Mouse (Mus musculus): Measurements from ENCODE around the gene Capzb.

Gene Capzb

GRCm38 (mm10) chr4:139234261-139234660 lies 41.6 kb downstream of the Capzb start:
- DNase-seq (ENCODE audit: low spot score): no peak

GRCm38 (mm10) chr4:139235556-139235955 lies 42.9 kb downstream of the Capzb start:
- no peak for DNase-seq (ENCODE audit: low spot score)

GRCm38 (mm10) chr4:139238612-139239011 lies 45.9 kb downstream of the Capzb start:
- DNase-seq (ENCODE audit: low spot score): no peak

- no peak for DNase-seq (ENCODE audit: low spot score)
Measured at GRCm38 (mm10) chr4:139240334-139240733, 47.6 kb downstream of the Capzb start.

GRCm38 (mm10) chr4:139241678-139242606 lies 49.2 kb downstream of the Capzb start:
- DNase-seq (ENCODE audit: low spot score): no peak

- DNase-seq (ENCODE audit: low spot score): no peak
Measured at GRCm38 (mm10) chr4:139242607-139242955, 49.9 kb downstream of the Capzb start.

- no peak for DNase-seq (ENCODE audit: low spot score)
Measured at GRCm38 (mm10) chr4:139244176-139244575, 51.5 kb downstream of the Capzb start.

- no peak for DNase-seq (ENCODE audit: low spot score)
Measured at GRCm38 (mm10) chr4:139244766-139245165, 52.1 kb downstream of the Capzb start.

GRCm38 (mm10) chr4:139245534-139245933 lies 52.8 kb downstream of the Capzb start:
- DNase-seq (ENCODE audit: low spot score): no peak

- no peak for DNase-seq (ENCODE audit: low spot score)
Measured at GRCm38 (mm10) chr4:139246130-139246877, 53.6 kb downstream of the Capzb start.

GRCm38 (mm10) chr4:139247966-139248365 lies 55.3 kb downstream of the Capzb start:
- DNase-seq (ENCODE audit: low spot score): no peak

- DNase-seq (ENCODE audit: low spot score): no peak
Measured at GRCm38 (mm10) chr4:139248736-139249135, 56.0 kb downstream of the Capzb start.

GRCm38 (mm10) chr4:139250043-139250442 lies 57.3 kb downstream of the Capzb start:
- DNase-seq (ENCODE audit: low spot score): no peak

- DNase-seq (ENCODE audit: low spot score): no peak
Measured at GRCm38 (mm10) chr4:139250886-139251285, 58.2 kb downstream of the Capzb start.

- DNase-seq (ENCODE audit: low spot score): peak; percentile 50
Measured at GRCm38 (mm10) chr4:139252051-139252760, 59.5 kb downstream of the Capzb start.

- DNase-seq (ENCODE audit: low spot score): no peak
Measured at GRCm38 (mm10) chr4:139253206-139253605, 60.5 kb downstream of the Capzb start.

GRCm38 (mm10) chr4:139256146-139256545 lies 63.4 kb downstream of the Capzb start:
- DNase-seq (ENCODE audit: low spot score): no peak

- DNase-seq (ENCODE audit: low spot score): no peak
Measured at GRCm38 (mm10) chr4:139256708-139257107, 64.0 kb downstream of the Capzb start.

GRCm38 (mm10) chr4:139258621-139259301 lies 66.1 kb downstream of the Capzb start:
- DNase-seq (ENCODE audit: low spot score): peak; percentile 16

GRCm38 (mm10) chr4:139259302-139259871 lies 66.7 kb downstream of the Capzb start:
- DNase-seq (ENCODE audit: low spot score): no peak

GRCm38 (mm10) chr4:139262981-139263380 lies 70.3 kb downstream of the Capzb start:
- DNase-seq (ENCODE audit: low spot score): no peak
